Mouse (Mus musculus): ENCODE measurements around the gene Sycn.
"Not testable (repeated sequence)": the region's sequence is repeated elsewhere in the genome, so short reads cannot be mapped to it uniquely, and the experiment has no call there.

Gene Sycn

DNA sequence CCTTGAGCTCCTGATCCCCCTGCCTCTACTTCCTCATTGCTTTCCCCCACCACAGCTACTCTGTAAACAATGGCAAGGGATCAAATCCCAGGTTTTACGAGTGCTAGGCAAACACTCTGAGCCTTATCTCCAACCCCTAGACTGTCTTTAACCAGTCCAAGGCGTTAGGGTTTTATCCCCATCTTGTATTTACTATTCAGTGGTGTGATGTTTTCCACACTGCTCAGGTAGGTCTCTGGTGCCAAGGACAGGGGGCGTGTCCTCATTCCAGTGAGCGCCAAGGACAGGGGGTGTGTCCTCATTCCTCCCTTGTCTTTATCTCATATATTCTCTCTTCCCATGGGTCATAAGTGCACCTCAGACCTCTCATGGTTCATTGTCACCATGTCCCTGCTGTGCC, at the start of gene Sycn:
Sycn (plus strand) TSS at position 360 of the 400 bp plus-strand sequence.
- no peak for DNase-seq (ENCODE audit: low spot score)

DNA sequence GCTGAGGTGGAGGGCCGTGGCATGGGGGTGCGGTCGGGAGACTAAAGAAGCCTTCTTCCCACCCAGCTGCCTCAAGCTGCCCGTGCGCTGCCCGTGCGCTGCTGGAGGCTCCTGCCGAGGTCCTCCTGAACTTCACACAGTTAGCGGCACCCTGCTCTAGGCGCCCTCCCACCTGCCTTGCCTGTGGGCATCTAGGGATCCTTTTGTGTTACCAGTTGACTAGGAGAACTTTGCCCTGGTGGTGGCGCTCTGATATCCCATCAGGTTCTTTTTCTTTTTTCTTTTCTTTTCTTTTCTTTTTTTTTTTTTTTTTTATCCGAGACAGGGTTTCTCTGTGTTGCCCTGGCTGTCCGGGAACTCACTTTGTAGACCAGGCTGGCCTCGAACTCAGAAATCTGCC, 49.8 kb upstream of the Sycn start:
- DNase-seq (ENCODE audit: low spot score) = no peak

- no peak for DNase-seq (ENCODE audit: low spot score)
Measured at GRCm38 (mm10) chr7:28492310-28492709, 48.4 kb upstream of the Sycn start.

DNA sequence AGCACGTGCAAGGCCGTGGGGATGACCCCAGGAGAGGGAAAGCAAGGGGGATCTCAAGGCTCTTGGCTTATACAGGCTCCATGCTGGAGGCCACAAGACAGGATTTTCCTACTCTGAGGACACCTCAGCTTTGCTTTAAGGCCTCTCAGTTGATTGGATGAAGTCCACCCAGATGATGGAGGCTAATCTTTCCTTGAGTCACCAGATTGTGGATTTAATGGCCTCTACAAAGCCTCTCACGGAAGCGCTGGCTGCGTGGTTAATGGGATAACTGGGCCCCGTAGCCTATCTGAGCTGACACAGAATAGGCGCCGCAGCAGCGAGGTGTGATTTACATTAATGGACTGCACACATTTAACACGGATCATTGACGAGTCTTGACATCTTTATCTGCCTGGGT, 45.3 kb upstream of the Sycn start:
- no peak for DNase-seq (ENCODE audit: low spot score)

- DNase-seq (ENCODE audit: low spot score) = no peak
Measured at GRCm38 (mm10) chr7:28505585-28505984, 35.1 kb upstream of the Sycn start.

GRCm38 (mm10) chr7:28509121-28509520, 31.6 kb upstream of the Sycn start:
- DNase-seq (ENCODE audit: low spot score) = not testable (repeated sequence)

DNA sequence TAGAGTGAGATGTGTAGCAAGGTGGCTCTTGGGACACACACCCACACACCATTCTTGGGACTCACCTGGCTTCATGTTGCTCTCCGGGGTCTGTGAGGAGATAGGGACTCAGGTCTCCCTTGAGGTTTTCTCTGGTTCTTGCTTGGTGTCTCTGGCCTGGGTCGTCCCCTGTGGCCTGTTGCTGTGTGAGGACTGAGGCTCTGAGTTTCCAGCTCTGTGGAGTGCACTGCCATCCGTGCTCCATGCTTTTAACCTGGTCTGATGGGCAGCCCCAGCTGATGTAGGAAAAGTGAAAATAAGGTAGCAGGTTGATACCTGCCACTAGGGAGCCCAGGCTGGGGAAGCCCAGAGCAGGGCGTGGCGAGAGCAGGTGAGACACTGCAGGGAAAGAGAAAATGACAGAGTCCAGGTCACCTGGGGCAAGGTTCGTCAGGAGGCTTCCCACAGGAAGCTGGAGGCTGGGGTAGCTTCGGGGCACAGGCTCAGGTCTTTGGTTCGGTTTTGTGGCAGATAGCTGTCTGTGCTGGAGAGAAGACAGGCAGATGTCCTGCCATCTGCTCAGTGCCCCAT, 30.2 kb upstream of the Sycn start, which contains the start of gene Ifnl2:
Ifnl2 (minus strand) TSS at position 51 of the 570 bp plus-strand sequence.
- DNase-seq (ENCODE audit: low spot score) = not testable (repeated sequence)

DNA sequence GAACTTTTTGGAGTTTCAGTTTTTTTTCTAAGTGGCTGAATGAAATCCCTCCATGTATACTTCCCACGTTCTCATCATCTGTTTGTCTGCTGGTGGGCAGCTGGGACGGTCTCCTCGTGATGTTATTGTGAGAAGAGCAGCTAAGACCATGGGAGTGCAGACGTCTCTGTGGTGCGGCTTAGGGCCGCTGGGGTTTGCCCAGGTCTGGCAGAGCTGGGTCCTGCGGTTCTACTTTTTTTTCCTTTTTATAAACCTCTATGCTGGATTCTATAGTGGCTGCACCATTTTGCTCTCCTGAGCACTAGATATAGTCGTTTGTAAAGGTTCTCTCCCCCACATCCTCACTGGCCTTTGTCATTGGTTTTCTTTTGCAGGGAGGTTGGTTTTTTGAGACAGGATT, 29.2 kb upstream of the Sycn start:
- no peak for DNase-seq (ENCODE audit: low spot score)

GRCm38 (mm10) chr7:28522536-28522935, 18.1 kb upstream of the Sycn start, which contains the start of gene Ifnl3:
Gene Ifnl3, plus strand, starts transcription at chr7:28522836.
- not testable (repeated sequence) for DNase-seq (ENCODE audit: low spot score)

- peak; percentile 36 for DNase-seq (ENCODE audit: low spot score)
Measured at GRCm38 (mm10) chr7:28527922-28528719, 12.6 kb upstream of the Sycn start.

GRCm38 (mm10) chr7:28532005-28532404, 8.7 kb upstream of the Sycn start:
- DNase-seq (ENCODE audit: low spot score) = no peak

DNA sequence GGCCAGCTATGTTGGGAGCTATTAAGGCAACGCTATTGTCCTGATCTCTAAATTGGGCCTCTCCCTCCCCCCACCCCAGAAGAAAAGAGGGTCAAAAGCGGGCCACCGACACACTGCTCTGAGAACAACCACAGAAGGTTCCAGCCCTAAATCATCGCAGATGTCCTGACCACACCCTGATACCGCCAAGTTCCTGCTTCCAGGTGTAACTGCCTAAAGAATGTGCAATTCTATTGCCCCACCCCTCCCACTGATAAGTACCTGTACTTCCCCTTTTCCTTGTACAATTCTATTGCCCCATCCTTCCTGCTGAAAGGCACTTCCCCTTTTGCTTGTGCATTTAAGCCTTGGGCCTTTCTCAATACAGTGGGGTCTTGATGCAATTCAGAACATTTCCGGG, 1.8 kb upstream of the Sycn start:
- DNase-seq (ENCODE audit: low spot score) = not testable (repeated sequence)

- no peak for DNase-seq (ENCODE audit: low spot score)
Measured at GRCm38 (mm10) chr7:28544051-28544601, 3.4 kb downstream of the Sycn start.

GRCm38 (mm10) chr7:28545048-28545890, 4.6 kb downstream of the Sycn start:
- DNase-seq (ENCODE audit: low spot score) = no peak

DNA sequence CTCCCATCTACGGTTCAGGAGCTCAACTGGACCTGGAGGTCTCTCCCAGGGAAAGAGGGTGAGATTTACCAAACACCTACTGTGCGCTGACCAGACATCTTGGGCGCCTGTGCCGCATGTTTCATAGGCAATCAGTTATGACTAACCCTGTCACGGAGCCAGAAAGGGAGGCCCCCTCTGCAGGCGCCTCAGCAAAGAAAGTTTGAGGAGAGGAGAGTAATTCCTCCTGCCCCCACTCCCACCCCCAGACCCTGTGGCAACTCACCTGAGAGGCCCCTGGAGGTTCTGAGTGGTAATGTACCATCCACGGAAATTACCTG, 5.2 kb downstream of the Sycn start:
- no peak for DNase-seq (ENCODE audit: low spot score)

- DNase-seq (ENCODE audit: low spot score) = no peak
Measured at GRCm38 (mm10) chr7:28546649-28547048, 6.0 kb downstream of the Sycn start.

DNA sequence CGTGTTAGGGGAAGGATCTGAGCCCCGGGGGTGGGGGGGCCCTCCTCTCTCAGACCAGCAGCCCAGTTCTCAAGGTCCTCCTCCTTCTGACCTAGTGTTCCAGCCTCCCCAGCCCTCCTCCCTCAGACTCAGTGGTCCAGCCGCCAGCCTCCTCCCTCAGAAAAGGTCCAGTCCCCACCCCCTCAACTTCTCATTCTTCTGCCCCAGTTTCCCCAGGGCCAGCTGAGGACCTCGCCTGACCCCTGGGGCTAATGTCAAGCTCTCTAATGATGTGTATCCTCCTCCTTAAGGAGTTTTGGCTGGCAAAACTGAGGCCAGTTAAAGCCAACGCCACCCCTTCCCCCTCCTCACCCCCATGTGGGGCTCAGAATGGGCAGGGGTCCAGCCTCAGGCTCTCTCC, 6.5 kb downstream of the Sycn start, which contains the start of gene Nccrp1:
Nccrp1 (minus strand) TSS at position 101 of the 400 bp plus-strand sequence.
- DNase-seq (ENCODE audit: low spot score) = no peak

- DNase-seq (ENCODE audit: low spot score) = no peak
Measured at GRCm38 (mm10) chr7:28547628-28548027, 6.9 kb downstream of the Sycn start.

GRCm38 (mm10) chr7:28553076-28553475, 12.4 kb downstream of the Sycn start:
- no peak for DNase-seq (ENCODE audit: low spot score)

DNA sequence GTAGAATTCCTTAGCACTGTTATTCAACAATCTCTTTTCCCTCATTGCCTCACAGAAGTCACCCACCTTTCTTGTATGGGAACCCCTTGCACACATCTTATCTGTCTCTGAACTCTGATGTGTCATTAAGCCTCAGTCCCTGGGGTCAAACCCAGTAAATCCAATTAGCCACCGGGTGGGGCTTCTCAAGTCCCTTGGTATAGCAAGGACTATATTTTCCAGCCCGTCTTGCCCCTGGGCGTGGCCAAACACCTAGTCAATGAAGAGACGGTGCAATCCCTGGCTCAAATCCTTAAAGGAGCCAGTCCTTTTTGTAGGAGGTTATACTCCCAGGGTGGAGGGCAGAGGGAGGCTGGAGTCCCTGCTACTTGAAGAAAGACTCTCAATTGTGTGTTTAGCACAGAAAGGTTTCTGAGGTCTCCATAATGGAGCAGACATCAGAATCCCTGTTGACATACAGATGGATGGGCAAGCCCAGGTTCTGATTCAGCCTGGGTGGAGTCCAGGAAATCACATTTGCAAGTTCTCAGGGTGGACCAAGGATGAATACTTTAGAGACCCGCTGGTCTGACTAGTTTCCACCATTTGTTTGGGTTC, 15.4 kb downstream of the Sycn start:
- no peak for DNase-seq (ENCODE audit: low spot score)

GRCm38 (mm10) chr7:28557069-28557468, 16.4 kb downstream of the Sycn start:
- no peak for DNase-seq (ENCODE audit: low spot score)

DNA sequence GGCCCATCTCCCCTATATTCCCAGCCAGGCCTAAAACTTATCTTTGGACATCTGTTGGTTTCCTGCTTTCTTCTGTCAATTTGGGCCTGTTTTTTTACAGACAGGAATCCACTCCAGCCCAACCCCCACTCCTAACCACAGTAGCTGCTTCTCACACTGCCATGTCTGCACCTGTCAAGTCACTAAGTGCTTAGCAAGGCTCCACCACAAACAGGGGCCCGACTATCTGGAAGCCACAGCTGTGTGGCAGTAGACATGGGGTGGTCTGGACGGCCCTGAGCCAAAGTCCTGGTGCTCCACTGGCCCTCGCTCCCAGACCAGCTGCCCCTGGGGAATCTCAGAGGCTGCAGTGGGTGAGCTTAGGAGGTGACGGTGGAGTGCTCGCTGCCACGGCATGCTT, 17.0 kb downstream of the Sycn start:
- no peak for DNase-seq (ENCODE audit: low spot score)

Data from left cerebral cortex, adult 11 months (tissue).